Mouse (Mus musculus): ENCODE results near the gene Chchd4. TPM values are rescaled to one million over a fixed set of nuclear protein-coding genes. Genes with fewer than 3 reads are reported as not detected.
A peak's percentile ranks its signal among the peaks of the same experiment; 100 is the strongest.

The Chchd4 gene
- polyA plus RNA-seq, 1 experiment: 24.6 TPM

DNA sequence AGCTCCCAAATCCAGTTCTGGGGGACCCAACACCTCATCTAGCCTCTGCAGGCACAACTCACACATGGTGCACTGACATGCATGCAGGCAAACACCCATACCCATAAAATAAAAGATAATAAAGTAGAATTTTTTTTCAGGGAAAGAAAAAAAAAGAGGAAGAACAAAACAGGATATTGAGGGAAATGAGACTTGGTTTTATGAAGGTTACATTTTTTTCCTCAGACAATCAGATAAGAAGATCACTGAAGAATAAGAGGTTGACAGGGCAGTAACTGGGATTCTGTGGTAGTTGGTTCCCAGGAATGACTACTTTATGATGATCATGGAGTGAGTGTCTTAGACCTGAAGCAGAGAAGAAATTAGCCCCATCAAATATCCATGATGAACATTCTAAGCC lies 40.8 kb upstream of the Chchd4 start:
- Histone ChIP-seq H3K9ac (ENCODE audit: low read depth, poor library complexity, severe bottlenecking) (no peak overlapping the region), H3K27ac (ENCODE audit: insufficient read depth, low read length) (no peak overlapping the region), H3K36me3 (ENCODE audit: control insufficient read depth, insufficient read depth, low read length, poor library complexity, severe bottlenecking) (peaks cover 17% of the 10 kb centered on the region), H3K4me3 (ENCODE audit: low read depth, low read length) (no peak overlapping the region), H3K9me3 (replicated peaks; ENCODE audit: control insufficient read depth, insufficient read depth, low read length, poor library complexity, severe bottlenecking) (no peaks in the 10 kb centered on the region), H3K4me1 (ENCODE audit: control insufficient read depth, insufficient read depth, low read length) (no peaks in the 10 kb centered on the region), H3K27me3 (ENCODE audit: control insufficient read depth, insufficient read depth, low read length, poor library complexity, severe bottlenecking) (no peaks in the 10 kb centered on the region)
- TF ChIP-seq POLR2A (IDR thresholded peaks at IDR 0.05; ENCODE audit: insufficient read depth, low read length): no peak
- no peak for TF ChIP-seq EP300 (IDR thresholded peaks at IDR 0.05; ENCODE audit: insufficient read depth, low read depth, low read length)
- TF ChIP-seq CTCF (IDR thresholded peaks at IDR 0.05; ENCODE audit: low read depth, low read length): no peak

DNA sequence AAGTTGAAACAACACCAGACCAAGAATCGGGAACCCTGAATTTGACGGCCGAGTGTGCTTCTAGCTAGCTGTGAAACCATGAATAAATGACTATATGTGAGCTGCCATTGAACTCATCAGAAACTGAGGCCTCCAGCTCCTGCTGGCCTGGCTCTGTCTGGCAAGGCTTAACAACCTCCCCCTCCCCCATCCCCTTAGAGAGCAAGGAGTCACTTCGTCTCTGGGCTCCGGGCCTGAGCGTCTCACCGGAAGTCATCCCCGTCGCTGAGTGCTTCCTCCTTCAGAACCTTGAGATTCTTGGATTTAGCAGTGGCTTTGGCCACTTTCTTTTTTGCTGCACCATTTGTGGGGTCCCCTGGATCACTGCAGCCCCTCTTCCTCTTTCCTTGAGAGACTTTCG lies 36.9 kb upstream of the Chchd4 start:
- Histone ChIP-seq H3K9me3 (replicated peaks; ENCODE audit: control insufficient read depth, insufficient read depth, low read length, poor library complexity, severe bottlenecking) (no peaks in the 10 kb centered on the region), H3K4me1 (ENCODE audit: control insufficient read depth, insufficient read depth, low read length) (no peaks in the 10 kb centered on the region), H3K27ac (ENCODE audit: insufficient read depth, low read length) (no peak overlapping the region), H3K9ac (ENCODE audit: low read depth, poor library complexity, severe bottlenecking) (no peak overlapping the region), H3K36me3 (ENCODE audit: control insufficient read depth, insufficient read depth, low read length, poor library complexity, severe bottlenecking) (peaks cover 17% of the 10 kb centered on the region), H3K4me3 (ENCODE audit: low read depth, low read length) (no peak overlapping the region), H3K27me3 (ENCODE audit: control insufficient read depth, insufficient read depth, low read length, poor library complexity, severe bottlenecking) (no peaks in the 10 kb centered on the region)
- TF ChIP-seq POLR2A (IDR thresholded peaks at IDR 0.05; ENCODE audit: insufficient read depth, low read length) (no peak), CTCF (IDR thresholded peaks at IDR 0.05; ENCODE audit: low read depth, low read length) (no peak), EP300 (IDR thresholded peaks at IDR 0.05; ENCODE audit: insufficient read depth, low read depth, low read length) (no peak)

- peaks cover 22% of the 10 kb centered on the region for H3K36me3 ChIP-seq (ENCODE audit: control insufficient read depth, insufficient read depth, low read length, poor library complexity, severe bottlenecking)
- no peaks in the 10 kb centered on the region for H3K4me1 ChIP-seq (ENCODE audit: control insufficient read depth, insufficient read depth, low read length)
- H3K9me3 ChIP-seq (replicated peaks; ENCODE audit: control insufficient read depth, insufficient read depth, low read length, poor library complexity, severe bottlenecking): no peaks in the 10 kb centered on the region
- no peak overlapping the region for H3K4me3 ChIP-seq (ENCODE audit: low read depth, low read length)
- no peaks in the 10 kb centered on the region for H3K27me3 ChIP-seq (ENCODE audit: control insufficient read depth, insufficient read depth, low read length, poor library complexity, severe bottlenecking)
- TF ChIP-seq EP300 (IDR thresholded peaks at IDR 0.05; ENCODE audit: insufficient read depth, low read depth, low read length) (no peak), CTCF (IDR thresholded peaks at IDR 0.05; ENCODE audit: low read depth, low read length) (peak; percentile 94)
- H3K9ac ChIP-seq (ENCODE audit: low read depth, poor library complexity, severe bottlenecking): no peak overlapping the region
- no peak overlapping the region for H3K27ac ChIP-seq (ENCODE audit: insufficient read depth, low read length)
Observed at GRCm38 (mm10) chr6:91509326-91509725, 36.0 kb upstream of the Chchd4 start.

DNA sequence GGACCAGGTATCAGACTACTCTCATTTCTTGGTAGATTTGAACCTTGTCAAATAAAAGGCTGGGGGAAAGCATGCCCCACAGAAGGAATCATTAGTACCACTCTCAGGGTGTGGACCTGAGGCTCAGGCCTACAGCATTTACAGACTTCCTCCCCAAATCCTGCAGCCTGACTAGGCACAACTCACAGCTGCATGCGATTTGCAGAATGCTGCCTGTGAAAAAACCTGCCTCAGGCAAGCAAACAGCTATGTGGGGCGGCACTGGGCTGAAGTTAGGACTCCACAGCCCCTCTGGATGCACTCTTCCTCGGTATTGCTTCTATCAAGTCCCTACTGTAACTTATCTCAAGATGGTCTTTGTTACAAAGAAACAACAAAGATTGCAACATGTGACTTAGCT lies 34.7 kb upstream of the Chchd4 start:
- TF ChIP-seq POLR2A (IDR thresholded peaks at IDR 0.05; ENCODE audit: insufficient read depth, low read length): no peak
- no peak for TF ChIP-seq EP300 (IDR thresholded peaks at IDR 0.05; ENCODE audit: insufficient read depth, low read depth, low read length)
- Histone ChIP-seq H3K9ac (ENCODE audit: low read depth, poor library complexity, severe bottlenecking) (no peak overlapping the region), H3K4me1 (ENCODE audit: control insufficient read depth, insufficient read depth, low read length) (no peaks in the 10 kb centered on the region), H3K27ac (ENCODE audit: insufficient read depth, low read length) (no peak overlapping the region), H3K36me3 (ENCODE audit: control insufficient read depth, insufficient read depth, low read length, poor library complexity, severe bottlenecking) (peaks cover 26% of the 10 kb centered on the region), H3K9me3 (replicated peaks; ENCODE audit: control insufficient read depth, insufficient read depth, low read length, poor library complexity, severe bottlenecking) (no peaks in the 10 kb centered on the region), H3K4me3 (ENCODE audit: low read depth, low read length) (no peak overlapping the region), H3K27me3 (ENCODE audit: control insufficient read depth, insufficient read depth, low read length, poor library complexity, severe bottlenecking) (no peaks in the 10 kb centered on the region)

DNA sequence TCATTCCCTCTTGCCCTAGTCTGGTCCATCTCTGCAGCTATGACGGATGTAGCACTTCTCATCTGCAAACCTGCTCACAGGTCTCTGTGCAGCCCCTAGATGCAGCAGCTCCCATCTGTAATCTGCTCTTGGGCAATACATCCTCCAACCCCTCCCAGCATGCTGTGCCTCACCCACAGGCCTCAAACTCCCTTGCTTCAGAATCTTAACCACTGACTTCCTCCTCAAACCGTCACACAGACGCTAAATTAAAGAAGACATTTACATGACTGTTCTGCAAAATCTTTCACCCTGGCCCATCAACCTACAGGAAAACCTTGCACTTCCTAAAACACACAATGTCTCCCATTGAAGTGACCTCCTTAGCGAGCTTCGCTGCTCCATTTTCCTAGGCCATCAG lies 32.7 kb upstream of the Chchd4 start:
- Histone ChIP-seq H3K9ac (ENCODE audit: low read depth, poor library complexity, severe bottlenecking) (no peak overlapping the region), H3K4me1 (ENCODE audit: control insufficient read depth, insufficient read depth, low read length) (no peaks in the 10 kb centered on the region), H3K36me3 (ENCODE audit: control insufficient read depth, insufficient read depth, low read length, poor library complexity, severe bottlenecking) (peaks cover 30% of the 10 kb centered on the region), H3K27ac (ENCODE audit: insufficient read depth, low read length) (no peak overlapping the region), H3K4me3 (ENCODE audit: low read depth, low read length) (no peak overlapping the region), H3K9me3 (replicated peaks; ENCODE audit: control insufficient read depth, insufficient read depth, low read length, poor library complexity, severe bottlenecking) (no peaks in the 10 kb centered on the region), H3K27me3 (ENCODE audit: control insufficient read depth, insufficient read depth, low read length, poor library complexity, severe bottlenecking) (no peaks in the 10 kb centered on the region)
- TF ChIP-seq POLR2A (IDR thresholded peaks at IDR 0.05; ENCODE audit: insufficient read depth, low read length) (no peak), EP300 (IDR thresholded peaks at IDR 0.05; ENCODE audit: insufficient read depth, low read depth, low read length) (no peak), CTCF (IDR thresholded peaks at IDR 0.05; ENCODE audit: low read depth, low read length) (no peak)

- Histone ChIP-seq H3K9ac (ENCODE audit: low read depth, poor library complexity, severe bottlenecking) (no peak overlapping the region), H3K4me1 (ENCODE audit: control insufficient read depth, insufficient read depth, low read length) (no peaks in the 10 kb centered on the region), H3K4me3 (ENCODE audit: low read depth, low read length) (no peak overlapping the region), H3K27me3 (ENCODE audit: control insufficient read depth, insufficient read depth, low read length, poor library complexity, severe bottlenecking) (no peaks in the 10 kb centered on the region), H3K9me3 (replicated peaks; ENCODE audit: control insufficient read depth, insufficient read depth, low read length, poor library complexity, severe bottlenecking) (no peaks in the 10 kb centered on the region), H3K36me3 (ENCODE audit: control insufficient read depth, insufficient read depth, low read length, poor library complexity, severe bottlenecking) (peaks cover 43% of the 10 kb centered on the region), H3K27ac (ENCODE audit: insufficient read depth, low read length) (no peak overlapping the region)
- TF ChIP-seq EP300 (IDR thresholded peaks at IDR 0.05; ENCODE audit: insufficient read depth, low read depth, low read length) (no peak), POLR2A (IDR thresholded peaks at IDR 0.05; ENCODE audit: insufficient read depth, low read length) (no peak), CTCF (IDR thresholded peaks at IDR 0.05; ENCODE audit: low read depth, low read length) (no peak)
Observed at GRCm38 (mm10) chr6:91503302-91503701, 30.0 kb upstream of the Chchd4 start.

All from ES-Bruce4 (cell line).